Mouse (Mus musculus) lung, postnatal 25 days (tissue): ENCODE measurements around the gene Rbbp8nl.
"Not testable (repeated sequence)": the region's sequence is repeated elsewhere in the genome, so short reads cannot be mapped to it uniquely, and the experiment has no call there.

ENCODE experiments used
- DNase-seq: peaks from one replicate; pipeline ENCODE4 v3.0.0; 2022; ENCODE audit warnings: low spot score

Gene Rbbp8nl

DNA sequence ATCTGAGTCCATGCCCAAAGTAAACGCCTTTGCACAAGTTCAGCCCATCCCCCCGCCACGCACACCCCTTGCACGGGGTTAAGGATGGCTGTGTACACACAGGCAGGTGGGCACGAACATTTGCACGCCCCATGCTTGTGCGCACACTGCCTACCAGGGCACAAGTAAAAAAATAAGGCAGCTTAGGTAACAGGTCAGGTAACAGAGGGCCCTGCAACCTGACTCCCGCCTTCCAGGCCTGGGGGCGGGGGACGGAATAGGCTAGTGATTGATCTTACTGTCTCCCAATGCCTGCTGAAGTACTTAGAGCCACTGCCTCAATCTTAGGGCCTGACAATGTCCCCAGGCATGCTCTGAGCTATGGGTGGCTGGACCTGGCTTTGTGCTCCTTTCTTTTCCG, 713 bp downstream of the Rbbp8nl start:
- DNase-seq, result no peak

DNA sequence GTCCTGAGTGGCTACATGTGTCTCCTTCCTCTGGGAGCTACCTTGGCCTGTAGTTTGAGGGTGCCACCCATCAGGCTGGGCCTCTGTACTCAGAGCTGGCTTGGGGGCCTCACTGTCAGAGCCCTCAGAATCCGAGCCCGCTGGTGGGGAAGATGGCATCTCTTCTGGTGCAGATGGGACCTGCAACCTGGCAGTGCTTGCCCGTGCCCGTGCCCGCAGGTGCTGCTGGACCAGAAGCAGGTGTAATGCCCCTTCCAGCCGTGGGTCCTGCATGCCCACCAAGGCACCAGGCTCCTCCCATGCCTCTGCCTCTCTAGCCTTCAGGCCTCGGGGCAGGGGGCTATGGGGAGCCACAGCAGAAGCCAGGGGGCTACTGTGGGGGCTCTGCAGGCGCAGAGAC, 10.4 kb downstream of the Rbbp8nl start:
- no peak for DNase-seq

DNA sequence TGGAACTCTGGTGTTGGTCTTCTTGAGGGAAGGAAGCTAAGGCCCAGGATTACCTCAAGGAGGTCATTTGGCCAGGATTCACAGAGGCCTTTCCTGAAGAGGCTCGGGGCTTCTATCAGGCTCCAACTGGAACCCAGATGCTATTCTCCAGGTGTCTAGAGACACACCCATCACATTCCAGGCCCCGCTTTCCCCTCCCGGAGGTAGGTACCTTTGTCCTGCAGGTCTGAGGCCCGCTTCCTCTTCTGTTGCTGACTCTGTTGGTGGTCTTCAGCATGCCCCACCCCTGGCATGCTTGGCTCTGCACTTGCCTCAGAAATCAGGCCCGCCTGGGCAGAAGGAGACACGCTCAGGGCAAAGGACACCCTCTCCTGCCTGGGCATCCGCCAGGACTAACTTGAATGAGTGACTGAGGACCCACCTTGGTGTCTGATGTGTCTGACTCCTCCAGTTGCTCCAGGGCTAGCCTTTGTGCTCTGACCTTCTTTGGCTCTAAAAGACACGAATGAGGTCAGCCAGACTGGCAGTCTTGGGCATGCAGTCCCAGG, 11.8 kb downstream of the Rbbp8nl start:
- DNase-seq, result no peak

DNA sequence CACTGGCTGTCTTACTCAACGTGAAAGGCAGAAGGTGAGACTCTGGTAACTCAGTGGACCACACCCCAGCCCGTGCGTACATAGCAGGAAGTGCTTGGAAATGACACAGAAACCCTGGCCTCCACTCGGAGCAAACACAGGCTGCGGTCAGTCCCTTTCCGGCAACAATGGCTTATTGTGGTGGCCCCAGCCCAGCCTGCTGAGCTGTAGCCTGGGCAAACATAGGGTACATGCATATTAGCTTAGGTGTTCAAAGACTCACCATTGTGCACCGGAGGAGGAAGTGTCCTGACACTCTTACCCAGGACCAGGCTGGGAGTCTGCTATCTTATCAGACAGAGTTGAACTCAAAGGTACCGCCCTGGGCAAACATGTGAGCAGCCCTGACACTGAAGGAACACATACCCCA, 12.8 kb downstream of the Rbbp8nl start:
- peak; percentile 72 for DNase-seq

DNA sequence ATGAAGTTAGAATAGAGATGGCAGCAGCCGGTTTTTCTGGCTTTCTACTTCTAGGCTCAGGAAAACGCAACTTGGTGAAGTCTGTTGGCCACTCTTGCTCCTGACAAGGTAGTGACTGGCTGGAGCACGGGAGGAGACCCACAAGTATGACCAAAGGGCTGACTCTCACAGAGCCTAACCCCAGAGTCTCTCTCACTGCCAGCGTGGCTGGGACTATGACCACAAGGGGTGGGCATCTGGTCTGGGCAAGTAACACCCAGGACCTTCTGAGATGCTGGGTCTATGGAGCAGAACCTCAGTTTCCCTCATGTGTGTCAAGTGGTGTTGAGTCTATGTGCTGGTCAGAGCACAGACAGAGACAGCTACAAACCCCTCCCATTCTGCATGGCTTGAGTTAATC, 13.3 kb downstream of the Rbbp8nl start:
- DNase-seq, result no peak

DNA sequence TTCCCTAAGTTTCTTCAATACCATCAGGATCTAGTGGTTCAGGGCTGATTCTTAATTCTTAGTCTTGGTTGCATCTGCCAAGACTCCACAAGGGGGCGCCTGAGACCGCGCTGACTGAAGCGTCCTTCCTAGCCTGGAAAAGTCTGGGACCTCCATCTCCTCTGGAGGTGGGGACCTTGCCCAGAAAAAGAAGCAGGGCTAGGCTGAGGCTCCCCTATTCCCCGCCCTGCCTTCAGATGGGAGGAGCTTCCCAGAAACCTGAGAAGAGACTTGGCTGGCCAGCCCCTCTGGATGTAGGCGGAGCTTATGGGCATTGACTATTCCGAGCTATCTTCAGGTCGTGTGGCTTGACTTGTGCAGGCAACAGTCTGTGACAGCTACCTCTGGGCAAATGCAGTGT, 13.8 kb downstream of the Rbbp8nl start:
- DNase-seq, result peak; percentile 86

DNA sequence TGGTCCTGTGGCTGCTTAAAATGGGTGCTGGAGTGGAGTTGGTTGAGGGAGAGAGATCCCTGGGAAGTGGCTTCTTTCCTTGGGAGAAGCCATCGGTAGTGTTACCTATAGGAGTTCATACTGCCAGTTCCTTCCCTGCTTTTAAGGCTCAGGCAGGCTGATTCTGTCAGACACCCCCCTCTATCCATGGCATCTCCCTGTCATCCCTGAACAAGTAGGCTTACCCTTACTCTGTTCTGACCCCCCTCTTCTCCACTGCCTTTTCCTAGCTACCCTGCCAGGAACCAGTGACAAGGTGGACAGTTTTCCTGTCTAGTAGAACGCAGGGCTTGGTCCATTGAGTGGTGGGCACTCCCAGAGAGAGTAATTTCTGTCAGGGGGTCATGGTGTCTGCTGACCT, 15.2 kb downstream of the Rbbp8nl start:
- DNase-seq, result no peak

DNA sequence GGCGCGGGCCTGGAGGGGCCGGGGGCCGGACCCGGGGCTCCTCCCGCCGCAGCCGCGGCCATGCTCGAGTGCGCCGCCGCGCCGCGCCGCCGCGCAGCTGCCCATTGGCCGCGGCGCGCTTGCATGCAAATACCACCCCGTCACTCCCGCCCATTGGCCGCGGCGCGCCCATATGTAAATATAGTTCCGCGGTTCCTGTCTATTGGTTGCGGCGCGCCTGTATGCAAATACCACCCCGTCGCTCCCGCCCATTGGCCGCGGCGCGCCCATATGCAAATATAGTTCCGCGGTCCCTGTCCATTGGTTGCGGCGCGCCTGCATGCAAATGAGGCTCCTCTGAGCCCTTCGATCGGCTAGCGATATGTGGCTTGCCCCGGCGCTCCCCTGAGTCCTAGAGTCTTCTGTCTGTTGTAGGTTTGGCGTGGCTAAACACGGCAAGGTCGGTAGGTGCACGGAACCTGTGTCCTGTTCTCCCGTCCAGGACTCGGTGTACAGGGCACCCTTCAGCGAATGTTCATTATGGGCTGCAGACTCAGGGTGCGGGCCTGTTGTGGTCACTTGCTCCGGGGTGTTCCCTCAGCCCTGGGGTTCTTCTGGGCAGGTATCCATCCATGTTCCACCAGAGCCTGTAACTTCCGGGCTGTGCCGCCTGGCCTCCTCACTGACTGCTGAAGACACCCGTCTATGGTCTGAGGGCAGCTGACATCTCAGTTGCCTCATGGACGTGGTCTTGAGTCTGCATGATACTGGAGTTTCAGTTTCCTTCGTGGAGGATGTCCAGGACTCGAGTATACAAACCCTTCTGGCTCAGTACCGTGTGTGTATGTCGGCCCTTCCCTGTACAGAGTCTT, 16.1 kb downstream of the Rbbp8nl start, which contains the start of gene Cables2:
Gene Cables2 (minus strand): TSS at position 103 of the 851 bp plus-strand sequence.
- DNase-seq, result peak; percentile 95

DNA sequence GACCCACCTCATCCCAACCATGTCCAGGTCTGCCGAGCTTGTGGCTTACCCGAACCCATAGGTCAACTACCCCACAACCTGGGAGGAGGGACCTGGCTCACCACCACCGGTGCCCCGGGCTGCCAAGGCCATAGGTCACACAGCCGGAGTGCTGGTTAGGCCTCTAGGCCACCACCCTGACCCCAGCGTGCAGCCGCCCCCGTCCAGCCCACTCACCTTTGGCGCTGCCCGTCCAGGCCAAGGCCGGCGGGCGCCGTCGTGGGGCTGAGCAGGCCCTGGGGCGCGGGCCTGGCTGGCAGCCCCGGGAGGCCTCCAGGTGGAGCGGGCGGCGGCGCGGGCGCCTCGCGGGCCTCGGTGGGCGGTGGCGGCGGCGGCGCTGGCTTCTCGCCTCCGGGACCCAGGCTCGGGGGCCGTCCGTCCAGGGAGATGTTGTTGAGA, 16.8 kb downstream of the Rbbp8nl start:
- DNase-seq, result no peak

DNA sequence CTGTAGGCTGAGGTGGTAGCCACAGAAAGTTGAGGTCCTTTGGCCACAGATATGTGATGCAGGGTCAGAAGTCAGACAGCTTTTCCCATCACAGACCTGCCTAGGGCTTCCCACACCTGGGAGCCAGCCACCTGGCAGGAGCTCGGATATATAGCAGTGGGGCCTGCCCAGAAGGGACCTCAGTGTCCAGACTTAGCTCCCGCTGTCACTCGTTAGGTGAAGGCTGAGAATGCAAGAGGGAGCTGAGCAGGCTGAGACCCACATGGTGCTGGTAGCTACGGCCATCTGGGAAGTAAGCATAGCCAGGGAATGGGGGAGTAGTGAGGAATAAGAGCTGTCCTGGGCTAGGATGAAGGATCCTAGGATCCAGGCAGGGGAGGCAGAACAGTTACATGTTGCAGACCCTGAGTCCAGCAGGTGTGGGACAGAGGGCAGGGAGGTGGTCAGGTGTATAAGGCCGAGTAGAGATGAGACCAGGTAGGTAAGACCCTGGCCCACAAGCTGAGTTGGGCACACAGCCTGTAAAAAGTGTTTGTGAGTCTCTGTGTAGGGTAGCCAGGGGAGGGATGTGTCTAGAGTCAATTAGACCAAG, 17.8 kb downstream of the Rbbp8nl start:
- DNase-seq, result no peak

DNA sequence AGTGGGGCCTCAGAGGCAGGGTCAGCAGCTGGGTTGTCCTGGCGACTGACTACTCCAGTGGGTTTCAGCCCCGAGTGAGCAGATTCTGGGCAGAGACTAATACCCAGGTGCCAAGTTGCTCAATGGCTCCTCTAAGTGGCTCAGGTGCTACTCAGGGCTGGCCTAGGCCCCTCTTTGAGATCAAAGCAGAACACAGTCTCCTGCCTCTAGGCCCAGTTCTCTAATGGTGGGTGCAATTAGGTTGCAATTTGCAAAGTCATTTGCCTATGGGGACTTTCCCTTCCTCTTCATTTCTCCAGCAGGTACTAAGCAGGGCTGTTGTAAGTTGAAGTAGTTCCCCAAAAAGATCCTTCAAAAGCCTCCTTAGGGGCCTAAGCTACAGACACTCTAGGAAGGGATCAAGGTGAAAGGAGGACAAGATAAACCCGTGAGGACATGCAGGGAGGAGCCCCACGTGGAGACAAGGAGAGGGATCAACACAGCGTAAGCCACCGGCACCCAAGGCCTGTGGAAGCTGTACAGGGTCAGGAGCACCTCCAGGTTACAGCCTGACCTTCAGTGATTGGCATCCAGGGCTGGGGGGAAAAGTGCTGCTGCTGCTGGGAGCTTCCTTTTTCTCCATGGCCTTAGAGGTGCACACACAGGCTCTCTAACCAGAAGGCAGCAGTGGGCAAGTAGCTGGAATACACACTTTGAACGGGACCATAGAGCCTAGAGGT, 19.0 kb downstream of the Rbbp8nl start:
- peak; percentile 56 for DNase-seq

DNA sequence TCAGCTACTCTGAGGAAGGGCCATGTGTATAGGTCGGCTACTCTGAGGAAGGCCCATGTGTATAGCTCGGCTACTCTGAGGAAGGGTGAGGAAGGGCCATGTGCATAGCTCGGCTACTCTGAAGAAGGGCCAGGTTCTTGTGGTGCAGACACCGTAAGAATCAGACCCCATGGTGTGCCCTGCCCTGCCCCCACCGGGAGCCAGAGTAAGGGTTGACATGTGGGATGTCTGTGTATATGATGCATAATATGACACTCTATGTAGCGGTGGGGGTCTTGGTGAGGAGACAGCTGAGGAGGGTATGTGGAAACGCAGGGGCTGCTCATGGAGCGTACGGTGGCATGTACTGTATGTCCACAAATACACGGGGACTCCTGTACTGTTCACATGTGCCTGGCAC, 20.4 kb downstream of the Rbbp8nl start:
- DNase-seq, result no peak

DNA sequence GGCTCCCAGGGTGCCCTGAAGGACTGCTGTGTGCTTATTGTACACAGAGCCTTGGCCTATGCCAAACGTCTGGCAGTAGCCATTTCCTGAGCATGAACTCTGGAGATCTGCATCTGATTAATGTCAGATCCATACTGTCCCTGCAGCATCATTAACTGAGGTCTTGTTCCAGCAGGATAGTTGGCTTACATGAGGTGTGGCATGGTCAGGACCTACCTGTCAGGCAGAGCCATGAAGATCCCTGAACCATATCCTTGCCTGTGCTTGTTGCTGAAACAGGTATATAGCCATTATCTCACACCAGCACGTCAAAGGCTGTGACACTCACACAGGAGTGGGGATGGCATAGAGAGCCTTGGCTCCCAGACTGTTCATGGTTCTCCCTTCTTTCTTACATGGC, 21.7 kb downstream of the Rbbp8nl start:
- DNase-seq, result no peak

DNA sequence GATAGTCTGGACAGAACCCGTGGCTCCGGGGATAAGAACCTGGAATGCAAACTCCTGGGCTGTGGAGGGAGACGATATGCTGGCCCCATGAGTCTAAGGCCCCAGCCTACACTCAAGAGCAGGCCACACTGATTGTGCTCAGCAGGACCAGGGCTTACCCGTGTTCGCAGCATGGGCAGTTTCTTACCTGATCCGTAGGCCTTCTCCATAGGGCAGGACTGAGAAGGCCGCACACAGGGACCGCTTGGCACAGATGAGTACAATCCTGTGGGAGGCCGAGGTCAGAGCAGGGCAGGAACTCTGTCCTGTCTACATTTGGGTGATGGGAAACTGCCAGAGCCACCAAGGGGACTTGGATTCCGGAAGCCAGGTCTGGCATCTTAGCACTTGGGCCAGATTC, 26.8 kb downstream of the Rbbp8nl start:
- no peak for DNase-seq

DNA sequence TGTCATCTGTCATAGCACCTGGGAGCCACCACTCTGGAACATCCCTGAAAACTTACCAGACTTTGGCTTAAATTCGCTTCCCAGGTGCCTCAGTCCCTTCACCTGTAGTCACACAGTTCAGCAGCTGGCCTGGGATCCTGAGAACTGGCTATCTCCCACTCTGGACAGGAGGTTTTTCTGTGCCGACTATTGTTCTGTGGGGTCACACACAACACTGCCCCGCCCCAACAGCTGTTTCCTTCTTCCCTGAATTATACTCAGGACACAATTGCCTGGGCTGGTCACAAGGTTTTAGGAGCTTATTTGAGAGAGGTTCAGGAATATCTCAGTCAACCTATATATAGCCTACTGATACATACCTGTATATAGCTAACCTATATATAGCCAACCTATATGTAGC, 27.2 kb downstream of the Rbbp8nl start:
- DNase-seq, result no peak

DNA sequence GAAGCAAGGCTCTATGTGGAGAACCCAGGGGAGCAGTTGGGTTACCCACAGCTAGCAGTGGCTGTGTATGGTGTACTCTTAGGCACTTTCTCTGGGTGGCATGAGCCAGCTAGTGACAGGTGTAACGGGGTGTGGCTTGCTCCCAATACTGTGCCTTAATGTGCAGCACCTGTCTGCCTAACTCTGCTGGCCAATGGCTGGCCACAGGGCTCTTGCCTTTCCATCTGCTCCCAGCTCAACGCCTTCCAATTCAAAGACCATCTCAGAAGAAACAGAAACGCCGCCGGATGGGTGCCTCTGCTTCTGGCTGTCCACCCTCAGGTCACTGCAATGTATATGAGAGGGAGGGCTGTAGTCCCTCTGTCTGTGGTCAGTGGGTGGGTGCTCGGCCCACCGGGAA, 27.8 kb downstream of the Rbbp8nl start:
- DNase-seq, result no peak

DNA sequence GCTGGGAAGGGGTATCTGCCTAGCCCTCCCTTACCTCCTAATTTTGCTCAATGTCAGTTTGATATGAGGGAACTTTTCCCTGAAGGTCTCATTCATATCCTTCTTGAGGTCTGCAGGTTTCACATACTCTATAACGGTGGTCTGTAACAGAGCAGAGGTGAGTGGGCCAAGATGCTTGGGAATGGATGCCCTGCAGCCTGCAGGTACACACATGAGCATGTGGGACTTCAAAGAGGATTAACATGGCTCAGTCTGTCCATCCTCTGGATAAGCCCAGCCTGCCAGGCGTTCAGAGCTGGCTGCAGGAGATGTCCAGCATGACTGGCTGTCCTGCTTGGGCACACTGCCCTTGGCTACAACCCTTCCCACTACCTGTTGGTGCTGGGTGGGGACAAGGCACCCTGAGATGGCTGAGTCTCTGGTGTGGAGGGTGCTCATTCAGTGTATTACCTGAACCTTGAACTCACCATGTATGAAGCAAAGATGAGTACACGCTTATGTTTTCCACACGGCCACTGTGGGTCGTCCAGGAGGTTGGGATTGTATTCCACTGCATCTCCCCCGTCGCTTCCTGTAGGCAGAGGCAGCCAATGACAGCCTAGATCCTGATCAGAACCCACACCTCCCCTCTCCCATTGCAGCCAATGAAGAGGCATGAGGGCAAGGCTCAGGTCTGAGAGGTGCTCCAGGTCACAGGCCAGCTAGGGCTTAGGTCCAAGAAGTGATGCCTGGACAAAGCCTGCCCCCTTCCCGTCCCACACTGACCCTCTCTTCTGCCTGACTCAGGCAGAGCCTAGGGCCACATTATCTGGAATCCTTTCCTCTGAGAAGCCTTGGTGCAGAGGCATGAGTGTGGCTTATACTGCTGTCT, 28.8 kb downstream of the Rbbp8nl start:
- DNase-seq, result no peak

DNA sequence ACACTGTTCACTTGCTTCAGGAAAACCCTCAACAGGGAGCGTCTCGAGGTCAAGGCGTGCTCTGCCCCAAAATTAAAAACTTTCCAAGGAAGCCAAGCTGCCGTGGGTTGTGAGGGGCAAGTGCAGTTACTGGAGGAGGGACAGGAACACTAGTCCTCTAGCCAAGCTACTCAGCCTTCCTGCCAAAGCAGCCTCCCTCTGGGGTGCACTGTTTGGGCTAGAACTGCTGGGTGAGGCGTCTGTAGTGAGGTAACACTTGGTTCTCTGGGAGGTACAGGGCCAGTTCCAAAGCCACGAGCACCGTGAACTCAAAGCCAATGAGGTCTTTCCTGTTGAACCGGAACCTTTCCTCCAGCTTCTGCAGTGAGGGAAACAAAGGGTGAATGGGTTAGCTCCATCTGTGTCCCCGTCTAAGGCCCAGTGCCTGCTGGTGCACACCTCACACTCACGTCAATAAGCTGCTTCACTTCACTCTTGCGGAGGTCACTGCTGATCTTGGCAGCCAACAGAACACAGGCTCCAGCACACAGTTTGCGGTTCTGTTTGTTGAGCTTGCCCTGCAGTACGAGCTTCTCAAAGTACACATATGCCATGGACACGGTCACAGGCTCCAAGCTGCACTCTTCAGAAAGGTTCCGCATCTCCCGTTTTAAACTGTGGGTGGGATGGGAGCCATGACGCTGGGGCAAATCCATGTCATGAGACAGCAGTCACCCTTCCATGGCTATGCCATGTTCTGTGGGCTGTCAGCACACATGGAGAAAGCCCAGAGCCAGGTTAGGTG, 29.7 kb downstream of the Rbbp8nl start:
- DNase-seq, result not testable (repeated sequence)

DNA sequence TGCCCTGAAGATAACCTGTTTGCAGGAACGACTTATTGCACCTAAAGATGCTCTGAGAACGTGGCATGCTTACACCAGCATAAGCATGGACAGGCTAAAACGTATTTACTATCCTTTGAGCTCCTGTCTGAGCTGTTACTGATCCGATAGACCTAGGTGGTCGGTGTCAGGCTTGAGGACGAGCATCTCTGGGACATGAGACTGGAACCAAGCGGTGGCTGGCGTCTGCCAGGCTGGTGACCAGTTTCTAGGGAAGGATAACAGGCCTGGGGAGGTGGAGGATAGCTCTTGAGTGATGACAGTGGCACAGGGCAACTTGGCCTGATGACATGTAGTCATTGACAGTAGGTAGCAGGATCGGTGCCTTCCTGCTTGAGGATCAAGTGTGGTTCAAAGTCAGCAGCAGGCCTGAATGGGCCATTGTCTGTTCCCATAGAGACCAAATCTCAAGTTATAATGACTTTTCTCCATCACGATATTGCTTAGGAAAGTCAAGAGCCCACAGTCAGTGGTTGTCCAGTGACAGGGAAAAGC, 30.7 kb downstream of the Rbbp8nl start:
- DNase-seq, result not testable (repeated sequence)
